Mouse (Mus musculus) hindbrain, embryonic 15.5 days (tissue): ENCODE measurements at regions not wholly inside any gene's neighbourhood (a gene's known extent, or its start where the extent isn't known, plus 50 kb on each side); places are given as distances from the start of the nearest gene placed in this dataset.

Experiments
- ATAC-seq: fragments of 200-750 bp; cut with Nextera tagmentation; 2 replicates; pipeline ENCODE4 v1.8.0; 2017; ENCODE audit warnings: low read depth, moderate number of reproducible peaks, moderate TSS enrichment; ENCODE audit not compliant: low FRiP score
- H3K27ac ChIP-seq: fragments of 300-500 bp; sonication (generic); replicated peaks from 2 replicates; pipeline ENCODE4 v1.5.1; 2015; ENCODE audit warnings: mild to moderate bottlenecking, inconsistent platforms
- H3K27me3 ChIP-seq: fragments of 300-500 bp; sonication (generic); 2 replicates; pipeline ENCODE4 v1.6.1; 2015; ENCODE audit warnings: control low read depth, inconsistent platforms
- H3K36me3 ChIP-seq: fragments of 300-500 bp; sonication (generic); 2 replicates; pipeline ENCODE4 v1.6.1; 2015; ENCODE audit warnings: control low read depth, inconsistent platforms
- H3K4me1 ChIP-seq: fragments of 300-500 bp; sonication (generic); replicated peaks from 2 replicates; pipeline ENCODE4 v1.6.1; 2015; ENCODE audit warnings: control low read depth, inconsistent platforms
- H3K4me2 ChIP-seq: fragments of 300-500 bp; sonication (generic); 2 replicates; pipeline ENCODE4 v1.6.1; 2015; ENCODE audit warnings: moderate library complexity, mild to moderate bottlenecking, inconsistent platforms
- H3K4me3 ChIP-seq: fragments of 300-500 bp; sonication (generic); 2 replicates; pipeline ENCODE4 v1.5.1; 2015; ENCODE audit warnings: mild to moderate bottlenecking, inconsistent platforms
- H3K9ac ChIP-seq: fragments of 300-500 bp; sonication (generic); 2 replicates; pipeline ENCODE4 v1.6.1; 2015; ENCODE audit warnings: inconsistent platforms
- H3K9me3 ChIP-seq: fragments of 300-500 bp; sonication (generic); 2 replicates; pipeline ENCODE4 v1.6.1; 2016; ENCODE audit warnings: control low read depth, inconsistent platforms
- whole genome bisulfite sequencing: fragments of 180-500 bp; shearing (Covaris S2); methylation state at CpG from one replicate; pipeline ENCODE4 v1.1.7; 2015; 5-methylcytosine and 5-hydroxymethylcytosine counted together

GRCm38 (mm10) chr15:93645950-93646349 is 50.3 kb upstream of the Prickle1 start:
- no peak overlapping the region for H3K4me3 ChIP-seq
- H3K4me1 ChIP-seq: no peaks in the 10 kb centered on the region
- 75% methylated on average over 8 of the region's 8 CpGs for WGBS
- no peak overlapping the region for H3K9ac ChIP-seq
- no peak overlapping the region for H3K27ac ChIP-seq
- no peak for ATAC-seq
- no peaks in the 10 kb centered on the region for H3K27me3 ChIP-seq
- no peak overlapping the region for H3K4me2 ChIP-seq
- no peaks in the 10 kb centered on the region for H3K36me3 ChIP-seq
- H3K9me3 ChIP-seq: no peaks in the 10 kb centered on the region
